In genomic region chr4:46094916-46095825, GRCm38 (mm10) we compare ENCODE assay signal across 9 mouse cellular contexts. TPM values are rescaled to one million over a fixed set of nuclear protein-coding genes. Genes with fewer than 3 reads are reported as not detected.
DNase-seq lines count a peak whose midpoint lies in the region; ATAC-seq and TF ChIP-seq lines count a peak whose summit lies in the region.
"Had no signal": no experiment of that assay in that cellular context is flagged by ENCODE, and none has a peak within 500 bp of the region (broad histone marks: within the 10 kb centered on the region; RNA-seq: fewer than 3 reads in every experiment).

No protein-coding gene starts in this region.

- H3K9me3 ChIP-seq in forebrain, postnatal 0 days (ENCODE audit: low read length) = no peaks in the 10 kb centered on the region
- H3K9me3 ChIP-seq in forebrain, embryonic 12.5 days = no peaks in the 10 kb centered on the region
- H3K9me3 ChIP-seq in midbrain, postnatal 0 days (ENCODE audit: low read length) = no peaks in the 10 kb centered on the region
- H3K9me3 ChIP-seq in midbrain, embryonic 15.5 days = no peaks in the 10 kb centered on the region
- no peaks in the 10 kb centered on the region for H3K9me3 ChIP-seq in embryonic facial prominence, embryonic 15.5 days (replicated peaks)
- H3K9me3 ChIP-seq in intestine, embryonic 16.5 days (ENCODE audit: control insufficient read depth, low read length) = no peaks in the 10 kb centered on the region
- H3K9me3 ChIP-seq: liver, embryonic 13.5 days had no signal

- no peaks in the 10 kb centered on the region for H3K79me2 ChIP-seq in myocyte (ENCODE audit: control insufficient read depth, insufficient read depth)

- no peak overlapping the region for H3ac ChIP-seq in myocyte (ENCODE audit: control insufficient read depth, insufficient read length)

- no peaks in the 10 kb centered on the region for H3K27me3 ChIP-seq in forebrain, postnatal 0 days (ENCODE audit: insufficient read depth, low read length)
- H3K27me3 ChIP-seq in forebrain, embryonic 12.5 days = 0 out of 2 replicates have a peak, but pooled peaks cover under 1% of the 10 kb centered on the region
- H3K27me3 ChIP-seq in midbrain, postnatal 0 days (ENCODE audit: insufficient read depth, low read length) = no peaks in the 10 kb centered on the region
- H3K27me3 ChIP-seq in midbrain, embryonic 15.5 days (replicated peaks) = no peaks in the 10 kb centered on the region
- no peaks in the 10 kb centered on the region for H3K27me3 ChIP-seq in embryonic facial prominence, embryonic 15.5 days
- H3K27me3 ChIP-seq in myocyte (ENCODE audit: control insufficient read depth, insufficient read depth, insufficient read length) = no peaks in the 10 kb centered on the region
- no peaks in the 10 kb centered on the region for H3K27me3 ChIP-seq in intestine, embryonic 16.5 days (replicated peaks; ENCODE audit: control insufficient read depth, insufficient read depth, low read length)
- H3K27me3 ChIP-seq: liver, embryonic 13.5 days had no signal

- TF ChIP-seq CTCF in forebrain, postnatal 0 days (IDR thresholded peaks at IDR 0.05; ENCODE audit: low read depth) = no peak
- no peak for TF ChIP-seq CTCF in midbrain, postnatal 0 days (IDR thresholded peaks at IDR 0.05)

- H3K36me3 ChIP-seq in forebrain, postnatal 0 days (ENCODE audit: insufficient read depth) = no peaks in the 10 kb centered on the region
- no peaks in the 10 kb centered on the region for H3K36me3 ChIP-seq in forebrain, embryonic 12.5 days (replicated peaks)
- H3K36me3 ChIP-seq in midbrain, postnatal 0 days (ENCODE audit: insufficient read depth, low read length) = no peaks in the 10 kb centered on the region
- no peaks in the 10 kb centered on the region for H3K36me3 ChIP-seq in midbrain, embryonic 15.5 days (replicated peaks)
- no peaks in the 10 kb centered on the region for H3K36me3 ChIP-seq in embryonic facial prominence, embryonic 15.5 days
- peaks cover 6% of the 10 kb centered on the region for H3K36me3 ChIP-seq in myocyte (ENCODE audit: control insufficient read depth, insufficient read depth)
- H3K36me3 ChIP-seq in intestine, embryonic 16.5 days (ENCODE audit: control insufficient read depth, insufficient read depth, low read length) = no peaks in the 10 kb centered on the region

- no peak overlapping the region for H3K9ac ChIP-seq in forebrain, postnatal 0 days
- H3K9ac ChIP-seq in forebrain, embryonic 12.5 days = no peak overlapping the region
- H3K9ac ChIP-seq in midbrain, postnatal 0 days (replicated peaks; ENCODE audit: low read length, poor library complexity, severe bottlenecking) = no peak overlapping the region
- H3K9ac ChIP-seq in midbrain, embryonic 15.5 days = no peak overlapping the region
- H3K9ac ChIP-seq in embryonic facial prominence, embryonic 15.5 days = no peak overlapping the region
- H3K9ac ChIP-seq in intestine, embryonic 16.5 days (ENCODE audit: low read depth, low read length) = no peak overlapping the region
- H3K9ac ChIP-seq: liver, embryonic 13.5 days had no signal

- H3K4me3 ChIP-seq in forebrain, postnatal 0 days (ENCODE audit: low read depth, low read length) = no peak overlapping the region
- H3K4me3 ChIP-seq in forebrain, embryonic 12.5 days (replicated peaks) = no peak overlapping the region
- H3K4me3 ChIP-seq in midbrain, postnatal 0 days (ENCODE audit: low read depth, low read length) = no peak overlapping the region
- H3K4me3 ChIP-seq in midbrain, embryonic 15.5 days = no peak overlapping the region
- H3K4me3 ChIP-seq in embryonic facial prominence, embryonic 15.5 days (replicated peaks) = no peak overlapping the region
- H3K4me3 ChIP-seq in myocyte = no peak overlapping the region
- no peak overlapping the region for H3K4me3 ChIP-seq in intestine, embryonic 16.5 days (ENCODE audit: low read length)
- H3K4me3 ChIP-seq: liver, embryonic 13.5 days had no signal

- ATAC-seq in forebrain, postnatal 0 days = peak; percentile 71
- ATAC-seq in forebrain, embryonic 12.5 days (ENCODE audit: low FRiP score) = no peak
- no peak for ATAC-seq in midbrain, postnatal 0 days (ENCODE audit: low FRiP score)
- ATAC-seq in midbrain, embryonic 15.5 days (replicated peaks) = no peak
- ATAC-seq in embryonic facial prominence, embryonic 15.5 days (ENCODE audit: insufficient number of reproducible peaks, low FRiP score, low TSS enrichment, low read depth) = peak; percentile 18; the same call in 1 of the 2 replicates
- no peak for ATAC-seq in intestine, embryonic 16.5 days

- DNase-seq in forebrain, postnatal 0 days = peak; percentile 35
- peak; percentile 57 for DNase-seq in midbrain, postnatal 0 days (ENCODE audit: low spot score)
- no peak for DNase-seq in spleen, postnatal 4 days (ENCODE audit: low spot score in 2 of 2)
- DNase-seq: liver, embryonic 13.5 days had no signal

- no peak overlapping the region for H3K27ac ChIP-seq in forebrain, postnatal 0 days (ENCODE audit: low read depth, low read length)
- H3K27ac ChIP-seq in forebrain, embryonic 12.5 days = no peak overlapping the region
- no peak overlapping the region for H3K27ac ChIP-seq in midbrain, postnatal 0 days (ENCODE audit: low read depth, low read length)
- H3K27ac ChIP-seq in midbrain, embryonic 15.5 days = no peak overlapping the region
- H3K27ac ChIP-seq in embryonic facial prominence, embryonic 15.5 days (replicated peaks) = no peak overlapping the region
- H3K27ac ChIP-seq in intestine, embryonic 16.5 days (ENCODE audit: low read length) = no peak overlapping the region
- H3K27ac ChIP-seq: liver, embryonic 13.5 days had no signal

- TF ChIP-seq POLR2A in myocyte (IDR thresholded peaks at IDR 0.05; ENCODE audit: insufficient read length, low read depth) = no peak

- 39% methylated on average over 15 of the region's 15 CpGs for WGBS in forebrain, postnatal 0 days
- 71% methylated on average over 15 of the region's 15 CpGs for WGBS in forebrain, embryonic 12.5 days
- WGBS in midbrain, postnatal 0 days = 63% methylated on average over 15 of the region's 15 CpGs
- WGBS in midbrain, embryonic 15.5 days = 63% methylated on average over 15 of the region's 15 CpGs
- 58% methylated on average over 15 of the region's 15 CpGs for WGBS in embryonic facial prominence, embryonic 15.5 days
- 67% methylated on average over 15 of the region's 15 CpGs for WGBS in intestine, embryonic 16.5 days

- H3K4me2 ChIP-seq in forebrain, postnatal 0 days (ENCODE audit: low read depth) = no peak overlapping the region
- no peak overlapping the region for H3K4me2 ChIP-seq in forebrain, embryonic 12.5 days
- H3K4me2 ChIP-seq in midbrain, postnatal 0 days (ENCODE audit: low read depth, low read length, poor library complexity, severe bottlenecking) = no peak overlapping the region
- H3K4me2 ChIP-seq in midbrain, embryonic 15.5 days = no peak overlapping the region
- H3K4me2 ChIP-seq in embryonic facial prominence, embryonic 15.5 days (replicated peaks) = no peak overlapping the region
- peak overlapping the region; percentile 16 for H3K4me2 ChIP-seq in myocyte (ENCODE audit: low read depth)
- H3K4me2 ChIP-seq in intestine, embryonic 16.5 days (ENCODE audit: low read depth, low read length) = no peak overlapping the region
- H3K4me2 ChIP-seq: liver, embryonic 13.5 days had no signal

- H3K4me1 ChIP-seq in forebrain, postnatal 0 days (ENCODE audit: insufficient read depth) = no peaks in the 10 kb centered on the region
- 0 out of 2 replicates have a peak, but pooled peaks cover 5% of the 10 kb centered on the region for H3K4me1 ChIP-seq in forebrain, embryonic 12.5 days
- H3K4me1 ChIP-seq in midbrain, postnatal 0 days (ENCODE audit: insufficient read depth, low read length) = no peaks in the 10 kb centered on the region
- no peaks in the 10 kb centered on the region; the same call in 1 of the 2 replicates for H3K4me1 ChIP-seq in midbrain, embryonic 15.5 days
- H3K4me1 ChIP-seq in embryonic facial prominence, embryonic 15.5 days = peaks cover 16% of the 10 kb centered on the region
- H3K4me1 ChIP-seq in intestine, embryonic 16.5 days (ENCODE audit: control insufficient read depth, insufficient read depth, low read length) = no peaks in the 10 kb centered on the region
- H3K4me1 ChIP-seq: liver, embryonic 13.5 days had no signal

RNA-seq across cellular contexts. Expression of gene Ncbp1, which starts 43.2 kb away (rescaled TPM):
- 48.9 and 56.1 TPM in 2 replicates for total RNA-seq in forebrain, postnatal 0 days (2014; rRNA removed)
- 58.7 and 58.9 TPM in 2 replicates for polyA plus RNA-seq in forebrain, postnatal 0 days (2015; fragmentation: Nextera tagmentation; extraction: Ambion mirVana)
- polyA plus RNA-seq in forebrain, embryonic 12.5 days (2016; fragmentation: Nextera tagmentation; extraction: Ambion mirVana) = 129 and 137 TPM in 2 replicates
- 33.4 and 41.8 TPM in 2 replicates for total RNA-seq in midbrain, postnatal 0 days (2014; rRNA removed)
- 45.1 and 45.9 TPM in 2 replicates for polyA plus RNA-seq in midbrain, postnatal 0 days (2015; fragmentation: Nextera tagmentation; extraction: Ambion mirVana)
- 76.0 TPM in 2 replicates for polyA plus RNA-seq in midbrain, embryonic 15.5 days (2015; fragmentation: Nextera tagmentation; extraction: Ambion mirVana)
- polyA plus RNA-seq in embryonic facial prominence, embryonic 15.5 days (2015; fragmentation: Nextera tagmentation; extraction: Ambion mirVana) = 69.8 TPM in 2 replicates
- polyA plus RNA-seq in myocyte (2012; fragmentation: generic; extraction: Trizol) = 62.0 TPM
- polyA plus RNA-seq in intestine, embryonic 16.5 days (2015; fragmentation: Nextera tagmentation; extraction: Ambion mirVana) = 57.4 and 63.0 TPM in 2 replicates

RNA-seq across cellular contexts. Expression of gene Tstd2, which starts 43.3 kb away (rescaled TPM):
- total RNA-seq in forebrain, postnatal 0 days (2014; rRNA removed) = 27.4 and 31.4 TPM in 2 replicates
- 12.3 and 19.3 TPM in 2 replicates for polyA plus RNA-seq in forebrain, postnatal 0 days (2015; fragmentation: Nextera tagmentation; extraction: Ambion mirVana)
- 56.1 and 60.6 TPM in 2 replicates for polyA plus RNA-seq in forebrain, embryonic 12.5 days (2016; fragmentation: Nextera tagmentation; extraction: Ambion mirVana)
- 25.1 and 27.6 TPM in 2 replicates for total RNA-seq in midbrain, postnatal 0 days (2014; rRNA removed)
- 16.3 and 18.9 TPM in 2 replicates for polyA plus RNA-seq in midbrain, postnatal 0 days (2015; fragmentation: Nextera tagmentation; extraction: Ambion mirVana)
- 29.9 and 33.9 TPM in 2 replicates for polyA plus RNA-seq in midbrain, embryonic 15.5 days (2015; fragmentation: Nextera tagmentation; extraction: Ambion mirVana)
- 30.1 and 42.0 TPM in 2 replicates for polyA plus RNA-seq in embryonic facial prominence, embryonic 15.5 days (2015; fragmentation: Nextera tagmentation; extraction: Ambion mirVana)
- polyA plus RNA-seq in myocyte (2012; fragmentation: generic; extraction: Trizol) = 14.9 TPM
- polyA plus RNA-seq in intestine, embryonic 16.5 days (2015; fragmentation: Nextera tagmentation; extraction: Ambion mirVana) = 21.5 and 25.3 TPM in 2 replicates

RNA-seq across cellular contexts. Expression of gene Tmod1, which starts 56.4 kb away (rescaled TPM):
- total RNA-seq in forebrain, postnatal 0 days (2014; rRNA removed) = 0.92 and 1.0 TPM in 2 replicates
- polyA plus RNA-seq in forebrain, postnatal 0 days (2015; fragmentation: Nextera tagmentation; extraction: Ambion mirVana) = 1.7 and 1.8 TPM in 2 replicates
- 0.67 and 1.1 TPM in 2 replicates for polyA plus RNA-seq in forebrain, embryonic 12.5 days (2016; fragmentation: Nextera tagmentation; extraction: Ambion mirVana)
- 0.42 and 0.55 TPM in 2 replicates for total RNA-seq in midbrain, postnatal 0 days (2014; rRNA removed)
- polyA plus RNA-seq in midbrain, postnatal 0 days (2015; fragmentation: Nextera tagmentation; extraction: Ambion mirVana) = 0.75 and 1.0 TPM in 2 replicates
- 0.65 and 0.83 TPM in 2 replicates for polyA plus RNA-seq in midbrain, embryonic 15.5 days (2015; fragmentation: Nextera tagmentation; extraction: Ambion mirVana)
- polyA plus RNA-seq in embryonic facial prominence, embryonic 15.5 days (2015; fragmentation: Nextera tagmentation; extraction: Ambion mirVana) = 13.4 and 14.0 TPM in 2 replicates
- 36.6 TPM for polyA plus RNA-seq in myocyte (2012; fragmentation: generic; extraction: Trizol)
- 3.2 and 4.0 TPM in 2 replicates for polyA plus RNA-seq in intestine, embryonic 16.5 days (2015; fragmentation: Nextera tagmentation; extraction: Ambion mirVana)

Comparison
In these comparisons a context has a peak if more than half of its experiments do, and no peak if none do; other contexts are left out.
1. ATAC-seq: peak in forebrain, postnatal 0 days (single experiment) and embryonic facial prominence, embryonic 15.5 days (single experiment); none in forebrain, embryonic 12.5 days (single experiment), midbrain, postnatal 0 days (single experiment), midbrain, embryonic 15.5 days (single experiment) and intestine, embryonic 16.5 days (single experiment).
2. DNase-seq: peak in forebrain, postnatal 0 days (single experiment) and midbrain, postnatal 0 days (single experiment); none in spleen, postnatal 4 days (0 of 2).